Mouse (Mus musculus): Measurements from ENCODE around the gene Rab10.

GRCm38 (mm10) chr12:3282520-3282919, 27.2 kb downstream of the Rab10 start:
- TF ChIP-seq EP300 (IDR thresholded peaks at IDR 0.05; ENCODE audit: insufficient read depth, low read depth, low read length) (no peak), CTCF (IDR thresholded peaks at IDR 0.05) (no peak)

All from heart, adult 2 months (tissue).